Mouse (Mus musculus) myocyte (in vitro differentiated cells): ENCODE data around the gene Mylk3.
A peak's percentile ranks its signal among the peaks of the same experiment; 100 is the strongest.

ENCODE experiments used
- POLR2A ChIP-seq: IDR thresholded peaks from one replicate; pipeline ENCODE4 v1.6.1; 2011; ENCODE audit warnings: low read depth, mild to moderate bottlenecking, control low read depth, moderate library complexity; ENCODE audit not compliant: insufficient read length
- SRF ChIP-seq: IDR thresholded peaks from one replicate; pipeline ENCODE4 v1.6.1; 2011; ENCODE audit warnings: low read depth; ENCODE audit not compliant: control insufficient read depth, insufficient read length

- TF ChIP-seq POLR2A (peak; percentile 96), SRF (peak; percentile 43)
Observed at GRCm38 (mm10) chr8:85432168-85433016, 46.2 kb upstream of the Mylk3 start, which contains the start of gene 4921524J17Rik.
